Mouse (Mus musculus): ENCODE measurements around the gene Zswim4. TPM values are rescaled to one million over a fixed set of nuclear protein-coding genes. Genes with fewer than 3 reads are reported as not detected.

Gene Zswim4
- polyA plus RNA-seq, 2 experiments: 0.74 to 1.9 TPM

GRCm38 (mm10) chr8:84203975-84204772, 32.7 kb downstream of the Zswim4 start:
- peaks cover 3 to 15% of the 10 kb centered on the region in 2 experiments; a peak in 3 of 4 replicates for H3K4me1 ChIP-seq (replicated peaks; ENCODE audit: control insufficient read depth in 2 of 2, insufficient read depth in 2 of 2, low read length in 1 of 2)
- peak; percentile 21; the same call in 1 of the 2 replicates for ATAC-seq (ENCODE audit: insufficient read depth)
- peak overlapping the region; percentile 27; the same call in 1 of the 2 replicates for H3K9ac ChIP-seq (replicated peaks)
- peak overlapping the region; percentile 66 for H3K4me2 ChIP-seq (ENCODE audit: low read depth)
- peaks cover 21% of the 10 kb centered on the region for H3K27me3 ChIP-seq (ENCODE audit: control insufficient read depth, insufficient read depth, low read length)
- H3K4me3 ChIP-seq (ENCODE audit: insufficient read depth in 1 of 2, low read depth in 2 of 2, low read length in 2 of 2): peak overlapping the region; percentile 31 to 41; a peak in 3 of 4 replicates
- no peaks in the 10 kb centered on the region for H3K9me3 ChIP-seq (ENCODE audit: control insufficient read depth, low read length)
- DNase-seq (ENCODE audit: low read depth in 3 of 3, low spot score in 3 of 3): no peak
- 25% methylated on average over 13 of the region's 13 CpGs for WGBS (ENCODE audit: insufficient replicate concordance)
- no peak for TF ChIP-seq EP300 (IDR thresholded peaks at IDR 0.05; ENCODE audit: low read depth)
- peak; percentile 25 for TF ChIP-seq CTCF (IDR thresholded peaks at IDR 0.05; ENCODE audit: low read depth)
- no peaks in the 10 kb centered on the region for H3K36me3 ChIP-seq (replicated peaks; ENCODE audit: control insufficient read depth, insufficient read depth, low read depth)
- H3K27ac ChIP-seq: peak overlapping the region; percentile 20

- DNase-seq (ENCODE audit: low read depth in 3 of 3, low spot score in 3 of 3) (no peak), ATAC-seq (ENCODE audit: insufficient read depth) (peak; percentile 27; the same call in 1 of the 2 replicates)
- H3K27ac ChIP-seq: peak overlapping the region; percentile 20
- H3K4me3 ChIP-seq (ENCODE audit: insufficient read depth in 1 of 2, low read depth in 2 of 2, low read length in 2 of 2): peak overlapping the region; percentile 31 to 41
- no peak for TF ChIP-seq CTCF (IDR thresholded peaks at IDR 0.05; ENCODE audit: low read depth)
- no peak for TF ChIP-seq EP300 (IDR thresholded peaks at IDR 0.05; ENCODE audit: low read depth)
- WGBS (ENCODE audit: insufficient replicate concordance): 4% methylated on average over 34 of the region's 34 CpGs
- peak overlapping the region; percentile 27; the same call in 1 of the 2 replicates for H3K9ac ChIP-seq (replicated peaks)
- H3K27me3 ChIP-seq (ENCODE audit: control insufficient read depth, insufficient read depth, low read length): peaks cover 21% of the 10 kb centered on the region
- peaks cover 3 to 23% of the 10 kb centered on the region in 2 experiments for H3K4me1 ChIP-seq (replicated peaks; ENCODE audit: control insufficient read depth in 2 of 2, insufficient read depth in 2 of 2, low read length in 1 of 2)
- H3K9me3 ChIP-seq (ENCODE audit: control insufficient read depth, low read length): no peaks in the 10 kb centered on the region
- H3K36me3 ChIP-seq (replicated peaks; ENCODE audit: control insufficient read depth, insufficient read depth, low read depth): no peaks in the 10 kb centered on the region
- H3K4me2 ChIP-seq (ENCODE audit: low read depth): peak overlapping the region; percentile 66
These were observed 33.6 kb downstream of the Zswim4 start for GRCm38 (mm10) chr8:84202938-84203917.

GRCm38 (mm10) chr8:84202466-84202865, 34.4 kb downstream of the Zswim4 start:
- Histone ChIP-seq H3K36me3 (replicated peaks; ENCODE audit: control insufficient read depth, insufficient read depth, low read depth) (no peaks in the 10 kb centered on the region), H3K27ac (no peak overlapping the region), H3K4me1 (replicated peaks; ENCODE audit: control insufficient read depth in 2 of 2, insufficient read depth in 2 of 2, low read length in 1 of 2) (peaks cover 3 to 29% of the 10 kb centered on the region in 2 experiments), H3K4me2 (ENCODE audit: low read depth) (peak overlapping the region; percentile 66), H3K27me3 (ENCODE audit: control insufficient read depth, insufficient read depth, low read length) (peaks cover 21% of the 10 kb centered on the region), H3K9ac (replicated peaks) (no peak overlapping the region), H3K9me3 (ENCODE audit: control insufficient read depth, low read length) (no peaks in the 10 kb centered on the region), H3K4me3 (ENCODE audit: insufficient read depth in 1 of 2, low read depth in 2 of 2, low read length in 2 of 2) (peak overlapping the region; percentile 57 to 58; a peak in 3 of 4 replicates)
- TF ChIP-seq CTCF (IDR thresholded peaks at IDR 0.05; ENCODE audit: low read depth): no peak
- TF ChIP-seq EP300 (IDR thresholded peaks at IDR 0.05; ENCODE audit: low read depth): no peak
- ATAC-seq (ENCODE audit: insufficient read depth) (no peak), DNase-seq (ENCODE audit: low read depth in 3 of 3, low spot score in 3 of 3) (no peak)
- WGBS (ENCODE audit: insufficient replicate concordance): 38% methylated on average over 9 of the region's 9 CpGs

GRCm38 (mm10) chr8:84201545-84202245, 35.2 kb downstream of the Zswim4 start:
- Histone ChIP-seq H3K9ac (replicated peaks) (no peak overlapping the region), H3K27me3 (ENCODE audit: control insufficient read depth, insufficient read depth, low read length) (peaks cover 21% of the 10 kb centered on the region), H3K4me1 (replicated peaks; ENCODE audit: control insufficient read depth in 2 of 2, insufficient read depth in 2 of 2, low read length in 1 of 2) (peaks cover 3 to 29% of the 10 kb centered on the region in 2 experiments), H3K4me2 (ENCODE audit: low read depth) (peak overlapping the region; percentile 66), H3K4me3 (ENCODE audit: insufficient read depth in 1 of 2, low read depth in 2 of 2, low read length in 2 of 2) (peak overlapping the region; percentile 57 to 58), H3K9me3 (ENCODE audit: control insufficient read depth, low read length) (no peaks in the 10 kb centered on the region), H3K27ac (no peak overlapping the region), H3K36me3 (replicated peaks; ENCODE audit: control insufficient read depth, insufficient read depth, low read depth) (no peaks in the 10 kb centered on the region)
- ATAC-seq (ENCODE audit: insufficient read depth) (no peak), DNase-seq (ENCODE audit: low read depth in 3 of 3, low spot score in 3 of 3) (no peak)
- WGBS (ENCODE audit: insufficient replicate concordance): 24% methylated on average over 15 of the region's 15 CpGs
- TF ChIP-seq EP300 (IDR thresholded peaks at IDR 0.05; ENCODE audit: low read depth) (no peak), CTCF (IDR thresholded peaks at IDR 0.05; ENCODE audit: low read depth) (no peak)
